Mouse (Mus musculus): Measurements from ENCODE around the gene Lmx1a.

- no peak for TF ChIP-seq EP300 (IDR thresholded peaks at IDR 0.05; ENCODE audit: insufficient read depth, low read depth, low read length)
- no peak for TF ChIP-seq CTCF (IDR thresholded peaks at IDR 0.05; ENCODE audit: low read depth, low read length)
Measured at GRCm38 (mm10) chr1:167760307-167760706, 71.3 kb downstream of the Lmx1a start.

Data from ES-Bruce4 (cell line).